Mouse (Mus musculus) thymus, postnatal 25 days (tissue): ENCODE results near the gene Tjp3.
A peak's percentile ranks its signal among the peaks of the same experiment; 100 is the strongest.

ENCODE experiments used
- DNase-seq: peaks from one replicate; pipeline ENCODE4 v3.0.0; 2022

The Tjp3 gene

DNA sequence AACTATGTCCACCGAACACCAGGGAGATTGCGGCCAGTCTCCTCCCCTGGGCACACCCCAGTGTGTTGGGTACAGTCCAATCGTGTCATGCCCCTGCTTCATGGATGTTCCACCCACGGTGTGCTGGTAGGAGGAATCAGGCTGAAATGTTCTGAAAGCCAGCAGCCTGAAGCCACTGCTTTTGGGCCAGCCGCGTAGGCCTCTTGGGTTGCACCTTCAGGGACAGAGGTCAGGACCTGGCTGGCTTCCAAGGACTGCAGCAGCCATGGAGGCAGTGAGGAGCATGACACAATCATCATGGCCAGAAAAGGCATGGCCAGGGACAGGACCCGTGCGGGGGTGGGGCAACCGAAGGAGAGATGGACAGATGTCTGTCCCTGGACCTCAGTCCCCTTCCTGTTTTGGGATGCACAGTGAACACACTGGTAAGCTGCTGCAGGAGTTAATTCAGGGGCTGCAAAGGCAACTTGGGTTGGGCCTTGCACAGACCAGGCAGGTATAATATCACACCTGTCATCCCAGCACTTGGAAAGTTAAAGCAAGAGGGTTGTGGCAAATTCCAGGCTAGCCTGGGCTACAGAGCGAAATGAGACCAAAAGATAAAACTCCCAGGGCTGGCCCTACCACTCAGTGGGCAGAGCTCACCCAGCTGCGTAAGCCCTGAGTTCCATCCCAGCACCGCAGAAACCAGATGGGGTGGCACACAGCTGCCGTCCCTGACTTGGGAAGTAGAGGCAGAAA, 27.4 kb upstream of the Tjp3 start:
- no peak for DNase-seq

DNA sequence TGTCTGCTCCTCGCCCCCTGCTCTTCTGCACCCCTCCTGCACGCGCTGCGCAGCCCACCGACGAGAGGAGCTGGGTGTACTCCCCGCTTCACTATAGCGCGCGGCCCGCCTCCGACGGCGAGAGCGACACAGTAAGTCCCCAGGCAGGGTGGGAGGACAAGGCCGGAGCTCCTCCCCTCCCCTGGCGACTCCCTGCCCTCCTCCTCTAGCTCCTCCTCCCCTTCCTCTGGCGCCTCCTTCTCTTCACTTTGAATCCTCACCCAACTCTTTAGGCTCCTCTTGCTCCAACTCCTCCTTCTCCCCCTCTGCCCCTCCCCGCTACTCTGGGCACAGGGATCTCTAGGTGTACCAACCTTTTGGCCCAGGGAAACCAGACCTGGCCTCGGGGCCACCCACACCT, 25.9 kb upstream of the Tjp3 start:
- DNase-seq = no peak

DNA sequence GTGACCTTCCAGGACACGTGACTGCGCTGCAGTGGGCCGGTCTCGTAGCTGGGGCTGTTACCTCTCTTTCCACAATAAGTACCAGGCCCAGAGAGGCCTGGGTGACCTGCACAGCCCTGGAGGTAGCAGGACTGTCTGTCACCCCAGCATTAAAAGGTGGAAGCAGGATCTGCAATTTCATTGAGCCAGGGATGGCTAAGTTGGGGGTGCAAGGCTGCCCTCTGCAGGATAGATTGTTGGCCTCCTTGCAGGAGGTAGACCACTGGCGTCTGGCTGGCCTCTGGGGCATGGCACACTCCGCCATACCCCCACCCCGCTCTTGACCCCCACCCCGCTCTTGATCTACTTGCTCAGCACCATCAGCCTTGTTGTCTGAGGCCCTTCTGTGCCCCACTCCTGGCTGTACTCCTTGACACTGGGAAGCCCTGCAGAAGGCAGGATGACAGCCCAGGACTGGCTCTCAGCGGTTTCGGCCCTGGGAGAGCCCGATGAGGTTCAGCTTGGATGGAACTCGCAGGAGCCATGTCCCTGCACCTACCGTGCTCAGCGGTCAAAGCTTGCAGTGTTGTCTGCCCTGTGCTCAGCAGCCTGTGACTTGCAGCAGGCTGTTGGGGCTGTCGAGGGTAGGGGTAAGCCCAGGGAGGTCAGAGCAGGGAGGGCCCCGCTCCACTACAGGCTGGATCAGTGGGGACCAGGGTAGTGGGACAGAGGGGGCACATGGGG, 25.1 kb upstream of the Tjp3 start:
- DNase-seq = peak; percentile 51

DNA sequence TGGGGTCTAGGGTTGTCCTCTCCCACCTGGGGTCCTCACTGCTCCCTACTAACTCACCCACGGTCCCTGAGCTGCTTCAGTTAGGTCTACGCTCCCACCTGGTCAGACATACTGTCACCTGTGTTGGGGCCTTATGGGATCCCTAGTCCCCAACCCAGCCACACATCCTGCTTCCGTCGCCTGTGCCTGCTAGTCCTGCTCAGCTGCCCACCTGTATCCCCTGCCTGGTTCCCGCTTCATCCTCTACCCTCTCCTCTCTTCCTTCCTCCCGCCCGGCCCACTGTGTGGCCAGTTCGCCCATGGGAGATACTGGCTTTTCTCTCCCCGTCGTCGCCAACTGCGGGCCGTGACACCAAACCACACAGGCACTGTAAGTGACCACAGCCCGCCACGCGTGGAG, 24.2 kb upstream of the Tjp3 start:
- DNase-seq = no peak

DNA sequence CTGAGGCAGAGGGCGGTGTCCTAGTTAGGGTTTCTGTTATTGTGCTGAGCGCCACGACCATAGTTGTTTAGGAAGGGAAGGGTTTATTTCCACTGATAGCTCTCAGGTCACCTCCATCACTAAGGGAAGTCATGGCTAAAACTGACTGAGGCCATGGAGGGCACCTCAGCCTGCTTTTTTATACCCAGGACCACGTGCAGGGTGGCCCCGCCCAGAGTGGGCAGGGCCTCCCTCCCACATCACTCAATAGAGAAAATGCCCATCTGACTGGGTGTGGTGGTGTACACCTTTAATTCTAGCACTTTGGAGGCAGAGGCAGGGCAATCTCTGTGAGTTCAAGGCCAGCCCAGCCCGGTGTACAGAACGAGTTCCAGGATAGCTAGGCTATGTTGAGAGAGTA, 22.8 kb upstream of the Tjp3 start:
- no peak for DNase-seq

DNA sequence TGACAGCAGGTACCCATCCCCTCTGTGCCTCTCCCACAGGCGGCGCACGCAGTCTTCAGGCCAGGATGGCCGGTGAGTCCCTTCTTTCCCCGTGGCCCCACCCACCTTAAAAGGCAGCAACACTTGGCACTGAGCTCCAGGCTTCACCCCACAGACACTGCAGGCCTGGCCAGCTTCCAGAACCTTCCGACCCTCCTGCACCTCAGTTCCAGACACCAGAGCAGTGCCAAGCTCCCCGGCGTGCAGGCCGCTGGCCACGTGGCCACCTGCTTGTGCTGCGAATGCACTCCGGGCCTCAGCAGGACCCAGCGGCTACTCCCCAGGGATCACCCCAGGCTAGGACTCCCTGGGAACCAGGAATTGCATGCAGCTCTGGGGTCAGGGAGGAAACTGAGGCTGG, 22.2 kb upstream of the Tjp3 start:
- DNase-seq = no peak

DNA sequence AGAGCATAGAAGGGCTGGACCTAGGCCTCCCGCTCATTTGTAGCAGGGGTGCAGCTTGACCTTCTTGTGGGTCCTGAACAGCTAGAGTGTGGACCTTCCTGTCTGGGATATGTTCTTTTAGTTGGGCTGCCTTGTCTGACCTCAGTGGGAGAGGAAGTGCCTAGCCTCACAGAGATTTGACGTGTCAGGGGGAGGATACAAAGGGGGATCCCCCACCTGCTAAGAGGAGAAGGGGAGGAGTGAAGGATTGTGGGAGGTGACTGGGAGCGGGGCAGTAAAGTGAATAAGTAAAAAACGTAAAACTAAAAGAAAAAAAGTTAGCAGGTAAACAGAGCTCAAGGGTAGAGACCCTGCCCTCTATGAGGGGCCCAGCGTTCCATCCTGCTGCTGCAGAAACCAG, 18.2 kb upstream of the Tjp3 start:
- no peak for DNase-seq

DNA sequence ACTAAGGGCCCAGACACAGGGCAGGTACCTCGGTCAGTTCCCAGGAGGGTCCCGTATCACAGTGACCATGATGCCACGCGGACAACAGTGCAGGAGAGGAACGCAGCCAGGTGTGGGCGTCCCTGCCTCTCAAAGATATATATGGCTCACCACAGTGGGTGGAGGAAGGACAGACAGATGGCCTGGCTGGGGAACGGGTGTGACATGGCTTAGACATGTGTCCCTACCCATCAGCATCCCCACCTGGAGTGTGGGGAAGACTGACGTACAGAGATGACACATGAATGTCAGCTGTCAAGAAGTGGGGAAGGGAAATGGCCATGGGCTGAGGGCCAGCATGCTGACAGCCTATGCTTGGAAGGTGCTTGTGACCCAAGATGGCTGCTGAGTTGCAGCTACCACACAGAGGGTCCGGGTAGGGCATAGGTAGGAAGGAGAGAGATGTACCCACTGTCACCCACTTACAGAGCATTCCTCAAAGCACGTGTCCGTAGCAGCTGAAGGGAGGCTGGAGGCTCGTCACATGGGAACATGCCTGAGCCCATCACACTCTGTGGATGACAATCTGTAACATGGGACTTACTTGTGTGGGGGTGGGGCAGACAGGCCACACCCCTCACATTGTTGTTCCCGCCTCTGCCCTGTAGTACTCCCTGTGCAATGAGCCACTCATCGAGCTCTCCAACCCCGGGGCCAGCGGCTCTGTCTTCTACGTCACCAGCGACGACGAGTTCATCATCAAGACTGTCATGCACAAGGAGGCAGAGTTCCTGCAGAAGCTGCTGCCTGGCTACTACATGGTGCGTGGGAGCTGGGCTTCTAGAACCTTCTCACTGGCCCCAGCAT, 15.7 kb upstream of the Tjp3 start:
- DNase-seq = no peak

DNA sequence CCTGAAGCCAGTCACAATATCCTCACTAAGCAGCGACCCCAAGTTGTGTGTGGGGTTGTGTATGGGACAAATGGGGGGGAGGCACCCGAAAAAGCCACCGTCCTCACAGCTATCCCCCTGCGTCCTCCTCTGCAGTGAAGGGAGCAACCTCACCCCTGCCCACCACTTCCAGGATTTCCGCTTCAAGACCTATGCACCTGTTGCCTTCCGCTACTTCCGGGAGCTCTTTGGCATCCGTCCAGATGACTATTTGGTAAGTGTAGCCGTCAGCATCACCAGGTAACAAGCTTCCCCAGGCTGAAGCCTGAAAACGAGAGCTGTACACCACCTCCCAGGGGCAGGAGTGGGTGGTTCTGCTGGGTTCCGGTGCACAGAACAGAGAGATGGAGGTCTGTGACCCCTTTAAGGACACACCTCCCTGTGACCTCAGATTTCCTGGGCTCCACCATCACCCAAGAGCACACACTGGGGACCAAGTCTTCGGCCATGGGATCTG, 14.8 kb upstream of the Tjp3 start:
- no peak for DNase-seq

DNA sequence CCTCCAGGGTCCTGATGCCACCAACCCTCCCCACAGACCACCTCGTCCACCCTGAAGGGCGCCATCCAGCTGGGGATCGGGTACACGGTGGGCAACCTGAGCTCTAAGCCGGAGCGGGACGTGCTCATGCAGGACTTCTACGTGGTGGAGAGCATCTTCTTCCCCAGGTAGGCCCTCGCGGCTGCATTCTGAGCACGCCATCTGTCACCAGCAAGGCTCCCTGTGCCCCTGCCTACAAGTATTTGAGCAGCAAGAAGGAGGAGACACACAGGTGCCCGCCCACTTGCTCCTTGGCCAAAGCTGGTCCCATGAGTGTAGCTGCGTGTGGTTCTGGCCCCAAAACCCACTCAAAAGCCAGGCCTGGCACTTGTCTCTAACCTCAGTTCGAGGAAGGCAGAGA, 14.3 kb upstream of the Tjp3 start:
- no peak for DNase-seq

DNA sequence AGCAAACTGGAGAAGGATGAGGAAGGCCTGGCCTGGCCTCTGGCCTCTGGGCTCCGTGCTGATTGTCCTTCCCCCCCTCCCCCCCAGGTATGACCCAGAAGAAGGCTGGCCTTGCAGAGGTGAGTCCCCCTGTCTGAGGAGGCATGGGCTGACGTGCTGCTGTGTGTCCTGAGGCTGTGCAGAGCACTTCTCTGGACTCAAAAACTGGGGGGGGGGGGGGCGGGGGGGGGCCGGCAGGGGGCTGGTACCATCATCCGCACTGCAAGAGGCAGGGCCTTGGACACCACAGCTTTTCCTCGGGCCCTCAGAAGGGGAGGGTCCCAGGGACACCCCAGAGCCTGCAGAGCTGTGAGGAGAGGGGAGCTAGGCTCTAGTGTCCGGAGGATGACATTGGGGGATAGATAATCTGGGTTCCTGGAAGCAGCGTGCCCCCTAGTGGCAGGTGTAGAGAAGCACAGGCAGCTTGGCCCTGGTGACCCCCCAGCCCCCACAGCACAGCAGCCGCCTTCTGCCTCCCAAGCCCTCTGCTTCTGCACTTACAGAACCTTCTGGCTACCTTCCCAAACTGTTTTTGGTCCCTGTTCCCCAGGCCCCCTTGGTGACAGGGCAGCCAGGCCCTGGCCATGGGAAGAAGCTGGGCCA, 13.3 kb upstream of the Tjp3 start:
- peak; percentile 75 for DNase-seq

DNA sequence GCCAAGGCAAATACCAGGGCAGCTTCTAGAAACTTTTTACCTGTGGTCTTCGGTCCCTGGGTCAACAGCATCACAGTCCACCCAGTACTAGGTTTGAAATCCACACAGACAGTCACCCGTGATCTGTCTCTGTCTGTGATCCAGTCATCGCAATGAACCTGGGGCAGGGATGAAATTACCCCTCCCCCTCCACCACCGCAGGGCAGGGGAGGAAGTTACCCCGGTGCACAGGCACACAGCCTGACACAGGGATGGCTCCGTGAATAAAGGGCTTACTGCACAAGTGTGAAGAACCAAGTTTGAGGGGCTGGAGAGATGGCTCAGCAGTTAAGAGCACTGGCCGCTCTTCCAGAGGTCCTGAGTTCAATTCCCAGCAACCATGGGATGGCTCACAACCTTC, 12.4 kb upstream of the Tjp3 start:
- peak; percentile 75 for DNase-seq

DNA sequence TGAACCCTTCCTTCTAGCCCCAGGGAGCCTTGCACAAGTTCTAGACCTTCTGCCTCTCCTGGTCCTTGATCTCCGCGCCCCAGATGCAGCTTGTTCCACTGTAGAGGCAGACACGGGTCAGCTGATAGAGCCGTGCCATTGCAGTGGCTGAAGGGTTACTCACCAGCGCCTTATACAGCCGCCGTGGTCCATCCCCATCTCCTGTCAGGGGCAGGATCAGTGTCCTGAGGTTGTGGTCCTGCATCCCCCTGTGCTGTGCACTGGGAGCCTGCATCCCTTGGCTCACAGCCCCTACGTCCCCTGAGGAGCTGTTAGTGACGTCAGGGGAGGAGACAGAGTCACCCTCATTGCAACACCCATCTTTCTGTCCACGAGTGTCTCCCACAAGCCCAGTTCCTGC, 11.9 kb upstream of the Tjp3 start:
- no peak for DNase-seq

DNA sequence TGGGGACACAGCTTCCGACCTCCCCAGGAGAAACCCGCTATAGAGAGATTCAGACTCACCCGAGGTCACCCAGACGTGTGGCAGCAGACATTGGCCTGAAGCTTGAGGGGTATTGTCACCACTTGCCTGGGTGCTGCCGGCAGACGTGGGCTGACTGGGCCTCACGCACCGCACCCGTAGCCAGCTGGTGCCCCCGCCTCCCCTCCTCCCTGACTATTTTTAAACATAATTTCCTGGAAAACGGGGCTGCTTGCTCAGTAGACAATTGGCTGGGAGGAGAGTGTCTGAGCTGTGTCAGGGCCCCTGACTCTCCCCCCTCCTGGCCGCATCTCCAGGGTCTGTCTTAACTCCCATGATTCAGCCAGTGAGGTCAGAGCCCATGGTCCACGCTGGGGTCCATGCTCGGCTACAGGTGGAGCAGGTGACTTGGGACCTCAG, 11.4 kb upstream of the Tjp3 start:
- DNase-seq = peak; percentile 36

DNA sequence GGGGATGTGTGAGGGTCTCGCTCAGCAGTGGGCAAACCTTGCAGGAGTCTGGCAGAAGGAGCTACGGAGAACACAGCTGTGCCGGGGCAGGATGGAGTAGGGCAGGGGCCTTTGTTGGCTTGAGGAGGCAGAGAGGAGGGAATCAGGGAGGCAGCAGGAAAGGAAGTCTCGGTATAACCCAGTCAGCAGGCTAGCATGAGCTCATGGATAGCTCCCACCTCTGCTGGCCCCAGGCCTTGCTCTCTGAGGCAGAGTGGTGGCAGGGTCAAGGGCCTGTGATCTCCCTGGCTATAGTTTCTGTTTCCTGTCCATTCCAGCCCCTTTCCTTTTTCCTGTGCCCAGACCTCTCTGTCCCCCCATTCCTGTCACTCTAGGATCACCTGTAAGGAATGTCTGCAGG, 10.9 kb upstream of the Tjp3 start:
- no peak for DNase-seq

DNA sequence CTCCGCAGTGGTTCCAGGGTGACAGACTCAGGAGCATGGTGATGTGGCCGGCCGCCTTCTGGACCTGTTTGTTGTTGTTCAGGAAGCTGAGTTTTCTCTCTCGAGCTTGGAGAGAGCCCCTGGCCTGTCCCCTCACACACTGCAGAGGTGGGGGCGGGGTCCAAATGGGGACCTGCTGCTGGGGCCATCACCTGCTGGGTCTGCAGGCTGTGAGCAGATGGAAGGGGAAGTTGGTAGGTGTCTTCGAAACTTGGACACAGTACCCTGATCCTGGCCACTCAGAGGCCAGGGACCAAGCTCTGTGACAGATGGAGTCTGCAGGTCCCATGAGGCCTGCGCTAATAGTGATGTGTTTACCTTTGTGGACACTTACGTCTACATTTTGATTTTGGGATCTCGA, 9.9 kb upstream of the Tjp3 start:
- no peak for DNase-seq

DNA sequence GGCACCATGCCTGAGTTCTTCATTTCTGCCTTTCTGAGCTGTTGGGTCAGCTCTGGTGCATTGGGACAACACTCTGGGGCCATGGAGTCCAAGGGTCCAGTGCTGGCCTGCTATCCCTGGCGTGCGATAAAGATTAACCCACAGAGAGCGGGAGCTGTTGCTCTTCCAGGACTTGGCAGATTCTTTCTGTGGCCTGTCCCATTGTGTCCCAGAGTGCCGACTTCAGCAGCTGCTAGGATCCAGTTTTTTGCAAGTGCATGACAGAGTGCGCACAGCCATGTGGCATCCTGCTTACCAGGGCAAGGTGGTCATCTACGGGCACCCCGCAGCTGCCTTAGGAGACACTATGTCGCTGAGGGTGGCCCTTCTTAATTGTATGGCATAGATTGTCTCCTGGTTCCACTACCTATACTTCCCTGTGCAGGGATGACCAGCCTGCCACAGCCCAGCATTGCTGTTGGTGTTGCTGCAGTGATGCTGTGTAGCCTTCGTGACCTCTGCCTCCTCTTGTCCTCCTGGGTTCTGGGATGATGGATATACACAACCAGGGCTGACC, 9.0 kb upstream of the Tjp3 start:
- no peak for DNase-seq

DNA sequence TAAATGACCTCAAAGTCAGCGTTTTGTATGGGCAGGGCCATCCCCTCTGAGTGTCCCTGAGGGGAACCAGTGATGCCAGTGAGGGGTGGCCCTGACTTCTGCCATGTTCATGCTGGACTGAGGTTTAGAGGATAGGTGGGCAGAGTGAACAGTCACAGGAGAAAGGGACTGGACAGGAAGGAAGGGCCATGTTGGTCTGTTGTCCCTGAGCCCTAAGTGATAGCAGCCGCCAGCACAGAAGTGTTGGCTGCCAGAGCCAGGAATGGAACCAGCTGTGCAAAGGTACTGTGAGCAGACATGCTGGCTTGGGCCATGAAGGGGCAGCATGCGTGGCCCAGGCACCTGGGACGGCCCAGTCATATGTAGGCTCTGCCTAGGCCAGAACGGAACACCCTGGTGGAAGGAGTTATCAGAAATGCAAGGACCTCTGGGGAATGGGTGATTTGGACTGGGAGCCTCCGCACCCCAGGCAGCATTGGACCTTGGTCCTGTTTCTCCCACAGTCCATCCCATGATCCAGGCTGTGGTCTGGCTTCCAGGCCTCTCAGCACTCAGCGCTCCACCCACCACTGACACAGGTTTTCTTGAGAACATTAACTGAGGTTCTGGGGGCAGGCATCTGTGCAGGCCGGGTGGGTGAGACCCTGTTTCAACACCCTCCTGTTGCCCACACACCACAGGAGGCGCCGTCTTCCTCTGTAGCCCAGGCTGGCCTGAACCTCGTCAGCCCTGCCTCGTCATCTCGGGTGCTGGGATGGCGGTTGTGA, 8.4 kb upstream of the Tjp3 start:
- DNase-seq = no peak

DNA sequence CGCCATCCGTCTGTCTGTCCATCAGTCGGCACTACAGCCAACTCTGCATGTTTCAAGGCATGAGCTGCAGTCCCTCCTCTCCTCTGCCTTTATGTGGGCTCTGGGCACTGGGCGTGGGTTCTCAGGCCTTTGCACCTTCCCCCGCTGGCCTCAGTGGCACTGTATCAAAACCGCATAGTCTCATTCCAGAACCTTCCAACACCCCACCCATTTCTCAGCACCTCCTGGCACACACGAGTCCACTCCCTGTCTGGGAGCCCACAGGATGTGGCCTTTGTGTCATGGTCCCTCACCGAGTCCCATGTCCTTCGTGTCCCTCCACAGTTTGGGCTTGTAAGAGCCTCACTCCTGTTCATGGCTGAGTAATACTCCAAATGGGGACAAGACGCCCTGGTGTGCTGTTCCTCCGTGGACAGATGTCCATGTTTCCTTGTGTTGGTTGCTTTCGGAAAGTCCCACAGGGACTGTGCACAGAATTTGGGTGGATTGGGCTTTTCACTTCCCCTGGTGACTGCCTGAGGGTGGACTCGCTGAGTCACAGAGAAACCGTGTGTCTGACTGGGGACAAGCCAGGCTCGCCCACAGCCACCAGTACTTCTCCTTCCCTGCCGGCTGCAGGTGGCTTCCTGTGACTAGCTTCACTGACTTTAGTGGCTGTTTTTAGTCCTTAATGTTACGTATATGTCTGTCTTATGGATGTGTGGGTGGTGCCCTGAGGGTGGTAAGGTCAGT, 7.2 kb upstream of the Tjp3 start:
- DNase-seq = peak; percentile 68

DNA sequence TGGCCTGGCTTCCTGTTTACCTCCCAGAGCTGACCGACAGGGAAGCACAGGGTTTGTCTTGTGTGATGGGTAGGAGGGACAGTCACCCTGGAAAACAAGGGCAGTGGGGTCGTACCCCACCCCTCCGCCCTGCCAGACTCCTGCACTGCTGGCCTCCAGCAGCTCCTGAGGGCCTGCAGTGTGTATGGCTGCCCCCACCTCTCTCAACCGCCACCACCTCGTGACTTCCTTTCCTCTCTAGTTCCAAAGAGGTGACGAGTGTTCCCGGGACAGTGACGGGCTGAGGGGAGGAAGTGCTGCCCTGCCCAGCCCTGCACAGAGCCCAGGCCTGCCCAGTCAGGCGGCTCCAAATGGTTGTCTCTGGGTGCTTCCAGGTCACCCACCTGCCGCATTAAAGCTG, 6.5 kb upstream of the Tjp3 start:
- peak; percentile 82 for DNase-seq

DNA sequence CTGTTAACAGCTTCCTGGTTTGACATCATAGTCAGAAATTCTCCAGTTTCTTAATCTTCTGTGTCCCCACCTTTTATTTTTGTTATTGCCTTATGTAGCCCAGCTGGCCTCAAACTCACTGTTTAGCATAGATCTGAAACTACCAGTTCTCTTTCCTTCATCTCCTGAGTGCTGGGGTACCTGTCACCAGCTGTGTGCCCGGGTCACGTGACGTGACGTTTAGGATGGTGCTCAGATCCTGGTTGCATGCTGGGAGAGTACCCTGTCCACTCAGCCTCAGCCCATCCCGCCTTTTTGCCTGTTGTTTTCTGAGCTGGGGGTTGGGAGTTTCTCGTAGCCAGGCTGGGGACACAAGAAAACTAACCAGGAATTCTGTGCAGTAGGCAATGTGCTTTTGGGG, 5.9 kb upstream of the Tjp3 start:
- peak; percentile 75 for DNase-seq
